Mouse (Mus musculus) megakaryocyte-erythroid progenitor cell, adult 5-6 weeks (primary cell): ENCODE measurements around the gene Stard13. TPM values are rescaled to one million over a fixed set of nuclear protein-coding genes. Genes with fewer than 3 reads are reported as not detected.
A peak's percentile ranks its signal among the peaks of the same experiment; 100 is the strongest.

Experiments
- ATAC-seq: replicated peaks from 2 replicates; pipeline ENCODE4 v1.8.0; 2016; ENCODE audit warnings: mild to moderate bottlenecking, inconsistent platforms; ENCODE audit not compliant: severe bottlenecking, poor library complexity, low FRiP score, low TSS enrichment
- total RNA-seq, 2 experiments: library from RNA; stranded (forward) in 1 of 2; stranded (reverse) in 1 of 2; fragments of 200-1000, 215-1000 nt in 1 of 2; fragments of >200 nt in 1 of 2; fragmentation: Nextera tagmentation in 1 of 2; gene quantifications; 2 replicates each; pipeline ENCODE4 v1.2.3; 2014 to 2017

The Stard13 gene
- total RNA-seq, 2 experiments from 2014 or later, result not detected

DNA sequence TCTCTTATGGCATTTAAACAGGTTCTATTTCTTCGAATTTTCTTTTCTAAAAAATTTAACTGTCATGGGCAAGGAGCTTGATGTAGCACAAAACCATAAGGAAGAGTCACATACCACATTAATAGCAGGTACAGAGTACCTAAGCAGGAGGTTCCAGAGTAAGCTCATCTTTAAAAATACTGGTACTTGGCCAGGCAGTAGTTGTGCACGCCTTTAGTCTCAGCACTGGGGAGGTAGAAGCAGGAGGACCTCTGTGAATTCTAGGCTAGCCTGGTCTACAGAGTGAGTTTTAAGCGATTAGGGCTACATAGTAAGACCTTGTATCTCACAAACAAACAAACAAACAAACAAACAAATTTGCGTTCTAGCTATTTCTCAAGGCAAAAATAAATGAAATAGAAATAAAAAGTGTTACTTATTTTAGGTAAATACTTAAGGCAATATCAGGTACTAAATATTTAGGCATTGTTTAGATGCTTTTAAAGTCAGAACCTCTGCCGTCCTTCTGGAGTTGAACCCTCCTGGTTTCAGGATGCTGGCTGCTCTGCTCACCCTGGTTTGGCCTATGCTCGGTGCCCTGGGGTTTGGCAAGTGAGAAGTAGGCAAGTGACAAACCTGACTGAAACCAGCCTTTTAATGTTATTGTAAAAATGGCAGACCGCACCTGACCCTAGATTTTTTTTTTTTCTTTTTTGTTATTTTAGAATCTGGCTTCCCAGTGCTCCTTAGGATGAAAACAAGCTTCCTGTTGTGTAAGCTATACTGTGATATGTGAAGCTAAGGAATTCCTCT is 122.4 kb downstream of the Stard13 start:
- no peak for ATAC-seq

DNA sequence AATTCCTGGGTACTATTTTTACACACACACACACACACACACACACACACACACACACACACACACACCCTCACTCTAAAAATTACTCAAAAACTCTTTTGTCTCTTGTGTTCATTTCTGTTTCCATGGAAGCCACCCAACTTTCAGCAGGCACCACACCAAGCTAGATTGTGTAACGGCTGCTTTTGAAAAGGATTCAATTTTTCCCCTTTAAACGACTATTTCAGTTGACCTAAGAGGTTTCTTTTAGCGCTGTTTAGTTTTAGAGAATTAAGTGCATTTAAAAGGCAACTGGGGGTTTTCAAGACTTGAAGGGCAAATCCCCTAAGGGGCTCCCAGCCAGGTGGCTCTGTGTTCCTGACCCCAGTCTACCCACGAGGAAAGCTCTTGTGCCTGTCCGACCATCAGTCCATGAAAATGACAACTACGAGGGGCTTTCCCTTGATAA is 123.2 kb downstream of the Stard13 start:
- ATAC-seq, result no peak

DNA sequence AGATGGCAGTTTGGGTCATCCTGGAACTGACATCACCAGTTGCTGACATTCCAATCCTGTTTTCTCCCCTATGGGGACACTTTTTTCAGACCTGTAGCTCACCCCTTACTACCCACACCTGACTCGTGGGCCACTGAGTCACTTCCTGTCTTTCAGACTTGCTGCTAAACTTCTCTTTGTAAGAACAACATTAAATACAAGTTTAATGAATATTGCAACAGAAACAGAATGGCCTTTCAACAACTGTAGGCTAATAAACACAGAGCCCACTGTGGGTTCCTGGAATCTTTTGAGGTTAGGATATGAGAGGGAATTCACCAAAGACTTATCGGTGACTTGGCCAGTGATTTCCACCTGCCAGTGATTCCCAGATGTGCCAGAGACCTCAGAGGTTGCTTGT is 123.8 kb downstream of the Stard13 start:
- ATAC-seq, result no peak

DNA sequence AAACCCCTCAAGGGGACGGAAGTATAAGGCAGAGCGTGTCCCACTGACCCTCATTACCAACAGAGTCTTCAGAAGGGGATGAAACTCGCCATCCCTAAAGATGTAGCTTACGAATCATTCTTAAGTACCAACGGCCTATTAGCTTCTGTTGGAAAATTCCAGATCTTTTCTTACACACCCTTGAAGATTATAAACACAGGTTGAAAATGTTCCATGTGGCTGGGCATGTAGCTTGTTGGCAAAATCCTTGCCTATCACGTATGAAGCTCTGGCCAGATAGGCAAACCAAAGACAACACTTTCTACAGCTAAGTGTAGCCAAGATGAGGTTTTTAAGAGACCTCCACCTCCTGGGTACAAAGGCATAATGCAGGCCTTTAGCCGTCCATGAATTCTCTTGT is 124.7 kb downstream of the Stard13 start:
- ATAC-seq, result no peak

DNA sequence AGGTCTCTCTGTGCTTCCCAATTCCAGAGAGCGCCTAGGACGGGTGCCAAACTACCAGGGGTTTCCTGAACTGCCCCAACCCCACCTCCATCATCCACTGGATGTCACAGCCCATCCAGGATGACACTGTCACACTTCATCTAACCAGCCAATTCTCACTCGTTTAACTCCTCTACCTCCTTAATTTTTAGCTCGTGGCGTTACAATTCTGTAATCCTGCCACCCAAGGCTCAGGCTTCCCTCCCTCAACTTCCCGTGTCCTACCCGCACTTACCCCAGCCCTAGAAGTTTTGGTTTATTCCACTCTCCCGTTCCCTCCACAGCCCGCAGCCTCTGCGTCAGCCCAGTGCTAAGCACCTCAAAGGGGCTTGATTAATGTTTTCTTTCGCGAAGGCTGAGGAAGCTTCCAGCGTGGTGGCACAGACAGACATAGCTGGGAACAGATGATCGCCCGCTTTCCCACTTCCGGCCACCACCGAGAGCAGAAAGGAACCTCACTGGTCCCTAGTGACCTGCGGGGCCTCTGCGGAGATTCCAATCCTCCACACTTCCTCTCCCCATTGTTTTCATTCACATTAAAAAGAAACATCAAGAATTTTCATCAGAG is 125.2 kb downstream of the Stard13 start:
- no peak for ATAC-seq

DNA sequence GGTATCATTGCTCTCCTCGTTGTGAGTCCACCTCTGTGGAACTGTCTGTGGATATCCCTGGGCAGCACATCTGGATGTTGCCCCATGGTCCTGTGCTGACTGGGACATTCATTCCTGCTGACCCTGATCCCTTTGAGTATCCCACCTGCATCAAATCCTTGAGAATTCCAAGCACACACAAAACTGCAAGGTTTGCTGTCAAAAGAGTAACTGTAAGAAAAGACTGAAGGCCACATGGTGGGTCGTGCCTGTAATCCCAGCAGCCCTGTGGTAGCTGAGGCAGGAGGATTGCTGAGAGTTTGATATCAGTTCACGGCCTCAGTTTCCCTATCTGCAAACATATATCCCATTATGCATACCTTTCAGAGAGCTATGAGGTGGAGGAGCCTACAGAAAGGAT is 126.8 kb downstream of the Stard13 start:
- no peak for ATAC-seq

DNA sequence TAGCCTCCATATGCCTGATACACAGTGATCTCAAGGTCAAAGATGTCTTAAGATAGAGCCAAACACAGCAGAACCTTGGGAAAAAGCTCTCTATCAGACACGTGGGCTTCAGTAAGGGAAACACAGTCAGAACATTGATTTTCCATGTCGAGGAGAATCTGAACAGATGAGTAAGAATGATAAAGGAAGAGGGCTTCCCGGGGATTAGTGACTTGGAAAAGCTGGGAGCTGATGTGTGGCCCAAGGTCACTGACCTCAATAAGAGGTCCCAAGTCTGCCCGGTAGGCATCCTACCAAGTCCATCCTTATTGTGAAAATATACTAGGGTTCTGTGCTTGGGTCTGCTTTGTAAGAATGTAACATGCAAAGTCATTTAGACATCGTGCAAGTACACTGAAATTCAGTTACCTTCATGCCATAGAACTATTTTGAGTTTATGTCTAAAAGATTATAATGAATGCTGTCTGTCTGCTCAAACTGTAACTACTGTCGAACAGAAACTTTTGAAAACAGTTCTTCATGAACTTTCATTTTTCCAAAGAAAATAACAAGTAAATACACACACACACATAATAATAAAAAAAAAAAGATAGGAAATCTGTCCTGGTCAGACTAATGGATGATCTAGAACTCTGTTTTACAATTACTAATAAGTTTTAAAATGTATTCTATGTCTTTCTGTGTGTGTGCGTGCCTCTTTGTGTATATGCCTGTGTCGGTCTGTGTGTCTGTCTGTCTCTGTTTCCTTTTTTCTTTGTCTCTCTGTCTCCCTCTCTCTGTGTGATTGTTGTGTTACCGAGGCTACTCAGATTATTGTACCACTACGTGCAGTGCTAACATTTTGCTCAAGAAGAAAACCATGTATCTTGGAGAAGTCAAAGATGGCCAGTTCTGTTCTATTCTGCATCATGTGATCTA is 128.3 kb downstream of the Stard13 start:
- ATAC-seq, result no peak

DNA sequence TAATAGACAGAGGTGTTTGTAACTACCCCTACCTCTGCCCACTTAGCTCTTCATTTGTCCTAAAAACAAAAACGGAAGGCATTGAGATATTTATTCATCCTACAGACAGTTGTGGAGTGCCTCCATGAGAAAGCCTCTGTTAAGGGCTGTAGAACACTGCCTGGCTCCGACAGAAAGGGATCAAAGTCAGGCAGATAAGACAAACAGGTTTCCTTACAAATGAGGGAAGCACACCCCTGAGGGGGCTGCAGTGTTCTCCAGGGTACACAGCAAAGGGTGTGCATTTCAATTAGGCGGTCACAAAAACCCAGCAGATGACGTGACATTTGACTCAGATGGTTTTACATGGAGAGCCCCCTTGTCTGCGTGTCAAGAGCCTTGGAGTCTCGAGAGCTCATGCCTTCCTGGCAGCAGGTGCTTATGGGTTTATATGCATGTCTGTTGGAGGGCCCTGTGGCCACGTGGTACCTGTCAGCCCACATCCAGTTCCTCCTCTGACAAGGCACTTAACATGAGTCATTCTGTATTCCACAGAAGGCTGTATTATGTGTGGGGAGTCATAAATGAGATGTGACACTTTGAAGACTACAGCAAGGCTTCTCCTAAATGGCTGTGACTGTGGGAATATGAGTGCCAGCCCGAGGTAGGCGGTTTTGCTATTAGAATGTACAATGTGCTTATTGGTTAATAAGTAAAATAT is 129.1 kb downstream of the Stard13 start:
- ATAC-seq, result no peak

DNA sequence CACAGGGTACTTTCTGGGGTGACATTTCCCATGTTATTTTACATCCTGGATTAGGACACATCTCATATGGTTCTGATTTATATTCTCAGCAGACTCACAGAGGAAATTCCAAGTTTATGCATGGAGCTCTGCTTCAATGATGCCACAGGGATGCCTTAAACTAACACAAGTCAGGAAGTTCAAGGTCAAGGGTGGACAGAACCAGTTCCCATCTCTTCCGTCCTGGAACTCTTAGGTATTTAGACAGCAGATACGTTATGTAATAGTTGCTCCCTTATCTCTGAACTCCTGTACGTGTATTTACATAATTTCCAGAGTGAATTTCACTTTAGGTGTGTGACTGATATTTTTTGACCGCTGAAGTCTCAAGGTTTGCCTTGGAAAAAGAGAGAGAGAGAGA is 130.4 kb downstream of the Stard13 start:
- ATAC-seq, result no peak

DNA sequence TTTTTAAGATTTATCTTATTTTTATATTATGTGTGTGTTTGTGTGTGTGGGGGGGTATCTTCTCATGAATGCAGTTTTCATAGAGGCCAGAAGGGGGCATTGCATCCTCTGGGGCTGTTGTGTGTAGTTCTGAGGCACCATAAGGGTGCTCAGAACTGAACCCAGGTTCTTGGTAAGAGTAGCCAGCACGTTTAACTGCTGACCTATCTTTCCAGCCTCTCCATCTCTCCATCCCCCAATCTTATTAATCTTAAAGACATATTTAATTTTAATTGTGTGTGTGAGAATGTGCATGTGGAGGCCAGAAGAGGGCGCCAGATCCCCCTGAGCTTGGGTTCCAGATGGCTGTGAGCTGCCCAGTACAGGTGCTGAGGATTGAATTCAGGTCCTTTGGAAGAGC is 131.4 kb downstream of the Stard13 start:
- peak; percentile 65; the same call in 1 of the 2 replicates for ATAC-seq

DNA sequence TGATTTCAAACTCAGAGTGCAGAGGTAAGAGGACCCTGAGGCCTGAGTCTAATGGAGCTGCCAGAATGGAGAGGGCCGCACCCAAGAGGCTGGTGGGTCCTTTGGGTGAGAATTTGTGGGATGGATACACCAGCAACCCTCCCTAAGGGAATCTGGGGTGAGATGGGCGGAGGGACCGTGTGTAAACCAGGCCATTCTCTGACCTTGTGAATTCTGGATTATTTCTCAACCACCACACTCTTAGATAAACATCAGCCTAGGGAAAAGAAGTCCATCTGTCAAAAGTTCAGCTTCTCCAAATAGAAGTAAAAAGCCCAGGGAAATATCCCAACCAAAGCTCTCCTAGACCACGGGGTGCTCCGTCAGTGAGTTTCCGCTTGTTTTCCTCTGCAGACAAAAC is 137.6 kb downstream of the Stard13 start:
- no peak for ATAC-seq

DNA sequence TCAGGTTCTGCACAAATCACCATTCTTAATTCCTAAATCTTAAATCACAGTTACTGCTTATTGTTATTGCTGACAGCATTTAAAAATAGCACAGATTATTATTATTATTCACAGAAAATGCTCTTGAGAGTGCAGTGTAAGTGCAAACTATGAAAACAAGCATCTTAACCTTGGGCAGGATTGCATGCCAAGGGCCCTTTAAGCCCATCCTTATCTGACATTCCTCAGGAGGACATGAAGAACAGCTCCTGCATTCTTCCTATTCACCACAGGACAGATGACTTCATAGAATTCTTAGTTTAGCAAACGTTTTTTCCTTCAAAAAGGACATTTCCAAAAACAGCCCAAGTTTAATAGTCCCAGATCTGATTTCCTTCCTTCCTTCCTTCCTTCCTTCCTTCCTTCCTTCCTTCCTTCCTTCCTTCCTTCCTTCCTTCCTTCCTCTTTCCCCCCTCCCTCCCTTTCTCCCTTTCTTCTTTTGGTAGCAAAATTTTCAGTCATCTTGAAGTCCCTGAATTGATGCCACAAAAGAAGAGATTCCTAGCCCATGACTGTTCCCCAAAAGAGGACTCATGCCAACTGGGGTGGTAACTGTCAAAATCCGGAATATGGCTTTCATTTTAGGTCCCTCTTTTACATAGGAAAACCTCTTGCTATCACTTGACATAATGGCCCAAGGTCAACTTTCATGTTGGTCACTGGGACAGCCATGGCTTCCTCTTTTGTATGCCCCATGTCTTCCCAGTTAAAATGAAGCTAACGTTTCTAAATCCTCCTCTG is 140.6 kb downstream of the Stard13 start:
- ATAC-seq, result no peak

DNA sequence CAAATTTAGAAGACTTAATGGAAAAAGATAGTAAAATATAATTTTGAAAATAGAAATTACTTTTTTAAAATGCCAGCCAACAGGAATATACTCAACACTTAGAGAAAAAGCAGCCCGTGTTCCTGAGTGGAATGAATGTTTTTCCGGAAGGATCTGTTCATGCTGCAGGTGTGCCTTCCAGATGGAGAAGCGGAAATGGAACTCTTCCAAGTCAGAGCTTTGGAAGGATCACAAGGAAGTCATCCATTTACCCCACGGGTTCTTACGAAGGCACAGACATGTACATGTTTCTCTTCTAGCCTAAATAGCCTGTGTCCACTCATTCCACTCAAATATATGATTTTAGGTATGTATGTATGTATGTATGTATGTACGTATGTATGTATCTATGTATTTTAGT is 142.6 kb downstream of the Stard13 start:
- no peak for ATAC-seq

DNA sequence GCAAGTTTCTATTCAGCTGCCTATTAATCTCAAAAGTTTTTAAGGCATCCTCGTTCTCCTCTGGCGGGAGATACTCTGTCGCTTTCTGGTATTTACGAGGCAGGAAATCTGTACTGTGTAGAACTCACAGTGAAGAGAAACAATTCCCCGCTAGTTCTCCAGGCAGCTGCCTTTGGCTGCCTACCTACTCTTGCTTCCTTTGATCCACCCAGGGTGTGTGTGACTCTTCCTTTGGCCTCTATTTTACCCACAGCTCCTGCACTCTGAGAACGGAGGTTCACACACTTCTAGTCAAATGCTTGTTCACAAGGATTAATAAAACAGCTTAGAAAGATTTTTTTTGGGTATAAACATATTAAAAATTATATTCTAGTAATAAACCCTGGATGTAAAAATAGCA is 144.4 kb downstream of the Stard13 start:
- no peak for ATAC-seq

DNA sequence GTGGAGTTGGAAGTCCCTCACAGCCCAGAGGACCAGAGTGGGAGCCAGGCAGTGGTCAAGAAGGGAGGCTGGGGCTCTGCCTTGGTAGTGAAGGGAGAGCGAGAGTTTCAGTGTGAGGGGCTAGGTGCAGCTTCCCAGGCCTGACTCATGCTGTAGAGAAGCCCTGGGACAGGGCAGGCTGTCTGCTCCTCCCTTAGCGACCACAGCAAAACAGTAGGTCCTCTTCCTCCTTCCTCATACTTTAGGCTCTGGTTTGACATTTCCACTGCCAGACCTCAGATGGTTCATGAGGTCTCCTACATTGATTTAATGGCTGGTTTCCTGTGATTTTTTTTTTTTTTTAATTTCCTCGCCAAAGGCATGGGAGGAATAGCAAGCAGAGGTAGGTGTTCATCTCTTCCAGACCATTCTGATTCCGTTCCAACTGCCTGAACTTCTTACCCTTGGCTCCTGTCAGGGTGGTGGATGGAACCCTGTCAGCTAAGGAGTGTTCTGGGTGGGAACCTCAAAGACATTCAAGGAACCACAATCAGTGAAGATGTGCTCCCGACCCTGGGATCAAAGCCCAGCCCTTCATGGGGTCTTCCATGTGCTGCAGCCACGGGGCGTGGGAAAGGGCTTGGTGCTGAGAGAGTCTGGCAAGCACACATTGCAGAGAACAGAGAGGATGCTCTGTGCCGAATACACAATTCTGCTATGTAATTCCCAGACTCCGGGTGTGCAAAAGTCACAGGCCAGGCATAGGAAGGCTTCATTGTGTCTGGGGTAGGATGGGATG is 147.0 kb downstream of the Stard13 start:
- ATAC-seq, result no peak

DNA sequence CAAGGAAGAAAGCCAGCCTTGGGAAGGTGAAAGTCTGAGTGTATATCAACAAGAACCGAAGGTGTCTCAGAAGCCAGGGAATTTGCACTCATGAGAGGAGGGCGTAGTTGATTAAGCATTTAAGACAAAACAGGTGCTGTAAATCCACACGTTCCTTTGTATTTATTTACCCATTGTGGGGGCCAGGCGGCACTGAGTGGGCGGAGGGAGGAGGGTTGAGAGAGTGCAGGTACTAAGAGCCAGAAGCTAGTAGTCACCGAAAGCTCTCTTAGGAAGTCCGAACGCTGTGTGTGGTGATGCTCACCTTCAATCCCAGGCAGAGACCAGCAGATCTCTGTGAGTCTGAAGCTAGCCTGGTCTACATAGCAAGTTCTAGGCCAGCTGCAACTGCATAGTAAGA is 147.9 kb downstream of the Stard13 start:
- ATAC-seq, result no peak

DNA sequence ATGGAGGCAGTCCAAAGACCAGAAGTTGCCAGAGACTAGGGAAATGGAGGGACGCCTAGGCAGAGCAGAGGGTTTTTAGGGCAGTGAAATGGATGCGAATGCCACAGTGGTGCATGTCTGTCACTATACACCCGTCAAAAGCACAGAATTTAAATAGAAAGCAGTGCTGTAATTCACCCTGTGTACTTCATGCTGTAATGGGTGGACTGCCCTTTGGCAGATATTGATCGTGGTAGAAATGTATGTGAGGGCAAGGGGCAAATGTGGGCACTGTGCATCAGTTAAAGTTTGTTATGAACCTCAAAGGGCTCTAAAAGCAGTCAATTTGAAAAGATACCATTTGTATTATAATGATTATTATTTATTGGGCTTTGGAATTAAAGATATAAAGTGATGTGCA is 153.4 kb downstream of the Stard13 start:
- ATAC-seq, result no peak

DNA sequence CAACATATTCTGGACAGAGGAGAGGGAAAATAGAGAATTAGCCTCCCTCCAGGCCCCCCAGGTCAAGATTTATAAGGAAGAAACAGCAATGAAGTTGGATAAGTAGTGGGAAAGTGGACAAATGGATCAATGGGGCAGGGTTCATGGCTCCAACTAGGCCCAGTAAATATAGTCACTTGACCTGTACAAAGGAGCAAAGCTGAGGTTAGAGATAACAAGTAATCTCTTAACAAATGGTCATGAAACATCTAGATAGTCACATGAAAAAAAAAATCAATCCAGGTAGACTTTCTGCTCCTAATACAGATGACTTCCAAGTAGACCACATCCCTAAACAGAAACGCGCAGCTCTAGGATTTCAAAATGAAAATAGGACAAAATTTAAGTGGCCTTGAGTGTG is 155.7 kb downstream of the Stard13 start:
- no peak for ATAC-seq
